Mouse (Mus musculus) ES-E14 (cell line): ENCODE measurements around the gene Tmem159.

Source experiments
- HCFC1 ChIP-seq: IDR thresholded peaks from 2 replicates; pipeline ENCODE4 v1.6.1; 2012; ENCODE audit warnings: low read length, inconsistent platforms, borderline replicate concordance; ENCODE audit not compliant: insufficient read depth
- MAFK ChIP-seq: IDR thresholded peaks from 2 replicates; pipeline ENCODE4 v1.6.1; 2014; ENCODE audit warnings: mild to moderate bottlenecking, low read depth, low read length, inconsistent platforms; ENCODE audit not compliant: insufficient read depth
- ZNF384 ChIP-seq: IDR thresholded peaks from 2 replicates; pipeline ENCODE4 v1.6.1; 2012; ENCODE audit warnings: low read depth, low read length, inconsistent platforms

GRCm38 (mm10) chr7:120128951-120129350 lies 26.8 kb downstream of the Tmem159 start:
- TF ChIP-seq MAFK: no peak
- TF ChIP-seq HCFC1: no peak
- TF ChIP-seq ZNF384: no peak
